ENCODE assay signal across 8 mouse cellular contexts in genomic region chr8:71395629-71396028, GRCm38 (mm10). TPM values are rescaled to one million over a fixed set of nuclear protein-coding genes. Genes with fewer than 3 reads are reported as not detected.
DNase-seq lines count a peak whose midpoint lies in the region; ATAC-seq and TF ChIP-seq lines count a peak whose summit lies in the region.

TSS of gene Ushbp1 (minus strand) at chr8:71395802.

- H3K9me3 ChIP-seq in forebrain, embryonic 13.5 days (replicated peaks) = no peaks in the 10 kb centered on the region
- H3K9me3 ChIP-seq in hindbrain, embryonic 11.5 days (ENCODE audit: control insufficient read depth, low read length) = no peaks in the 10 kb centered on the region
- no peaks in the 10 kb centered on the region for H3K9me3 ChIP-seq in limb, embryonic 14.5 days (ENCODE audit: control insufficient read depth, low read length)
- H3K9me3 ChIP-seq in midbrain, postnatal 0 days (ENCODE audit: low read length) = no peaks in the 10 kb centered on the region

- no peak within 1 kb of the TSS for H3K9ac ChIP-seq in forebrain, embryonic 13.5 days
- H3K9ac ChIP-seq in hindbrain, embryonic 11.5 days (ENCODE audit: low read depth, low read length) = peak within 1 kb of the TSS; percentile 27; the same call in 1 of the 2 replicates
- H3K9ac ChIP-seq in limb, embryonic 14.5 days (ENCODE audit: low read depth, low read length, severe bottlenecking) = no peak within 1 kb of the TSS
- no peak within 1 kb of the TSS for H3K9ac ChIP-seq in midbrain, postnatal 0 days (replicated peaks; ENCODE audit: low read length, poor library complexity, severe bottlenecking)

- H3K4me2 ChIP-seq in forebrain, embryonic 13.5 days = peak within 1 kb of the TSS; percentile 86
- H3K4me2 ChIP-seq in hindbrain, embryonic 11.5 days (replicated peaks; ENCODE audit: low read depth, low read length) = peak within 1 kb of the TSS; percentile 76
- H3K4me2 ChIP-seq in limb, embryonic 14.5 days (replicated peaks; ENCODE audit: low read depth, low read length, severe bottlenecking) = peak within 1 kb of the TSS; percentile 86
- H3K4me2 ChIP-seq in midbrain, postnatal 0 days (ENCODE audit: low read depth, low read length, poor library complexity, severe bottlenecking) = peak within 1 kb of the TSS; percentile 32

- peak; percentile 21 to 35 for DNase-seq in right cerebral cortex, postnatal 10 days (ENCODE audit: low spot score in 2 of 2)
- DNase-seq in right cerebral cortex, adult 18-20 months = no peak
- no peak for DNase-seq in hindbrain, embryonic 11.5 days (ENCODE audit: low spot score)
- no peak for DNase-seq in limb, embryonic 14.5 days (ENCODE audit: low spot score)
- DNase-seq in midbrain, postnatal 0 days (ENCODE audit: low spot score) = no peak
- no peak for DNase-seq in layer of hippocampus, adult 9-11 months
- no peak for DNase-seq in B cell, adult 2 months

- TF ChIP-seq POLR2A in limb, embryonic 14.5 days (IDR thresholded peaks at IDR 0.05; ENCODE audit: borderline replicate concordance, extremely low read depth, insufficient read depth, insufficient read length) = no peak

- no peak for TF ChIP-seq CTCF in midbrain, postnatal 0 days (IDR thresholded peaks at IDR 0.05)

- H3K27me3 ChIP-seq in forebrain, embryonic 13.5 days = no peaks in the 10 kb centered on the region
- H3K27me3 ChIP-seq in hindbrain, embryonic 11.5 days (ENCODE audit: control insufficient read depth, insufficient read depth, low read length) = no peaks in the 10 kb centered on the region
- H3K27me3 ChIP-seq in limb, embryonic 14.5 days (ENCODE audit: control insufficient read depth, insufficient read depth, low read length) = no peaks in the 10 kb centered on the region
- H3K27me3 ChIP-seq in midbrain, postnatal 0 days (ENCODE audit: insufficient read depth, low read length) = no peaks in the 10 kb centered on the region

- ATAC-seq in forebrain, embryonic 13.5 days = no peak
- no peak for ATAC-seq in hindbrain, embryonic 11.5 days (ENCODE audit: low FRiP score)
- ATAC-seq in limb, embryonic 14.5 days (ENCODE audit: low FRiP score, low read depth) = no peak
- no peak for ATAC-seq in midbrain, postnatal 0 days (ENCODE audit: low FRiP score)

- H3K36me3 ChIP-seq in forebrain, embryonic 13.5 days (ENCODE audit: poor library complexity, severe bottlenecking) = peaks cover 22% of the 10 kb centered on the region
- H3K36me3 ChIP-seq in hindbrain, embryonic 11.5 days (ENCODE audit: control insufficient read depth, insufficient read depth, low read length) = 0 out of 2 replicates have a peak, but pooled peaks cover 4% of the 10 kb centered on the region
- peaks cover 16% of the 10 kb centered on the region for H3K36me3 ChIP-seq in limb, embryonic 14.5 days (ENCODE audit: control insufficient read depth, insufficient read depth, low read length)
- peaks cover 6% of the 10 kb centered on the region for H3K36me3 ChIP-seq in midbrain, postnatal 0 days (ENCODE audit: insufficient read depth, low read length)

- peaks cover 13% of the 10 kb centered on the region for H3K4me1 ChIP-seq in forebrain, embryonic 13.5 days
- H3K4me1 ChIP-seq in hindbrain, embryonic 11.5 days (replicated peaks; ENCODE audit: control insufficient read depth, insufficient read depth, low read length) = peaks cover 4% of the 10 kb centered on the region
- H3K4me1 ChIP-seq in limb, embryonic 14.5 days (ENCODE audit: control insufficient read depth, insufficient read depth, low read length) = peaks cover 5% of the 10 kb centered on the region; the same call in 1 of the 2 replicates
- H3K4me1 ChIP-seq in midbrain, postnatal 0 days (ENCODE audit: insufficient read depth, low read length) = peaks cover 8% of the 10 kb centered on the region

- peak within 1 kb of the TSS; percentile 77 for H3K4me3 ChIP-seq in forebrain, embryonic 13.5 days
- peak within 1 kb of the TSS; percentile 76 for H3K4me3 ChIP-seq in hindbrain, embryonic 11.5 days (ENCODE audit: low read depth, low read length)
- peak within 1 kb of the TSS; percentile 83 for H3K4me3 ChIP-seq in limb, embryonic 14.5 days (replicated peaks; ENCODE audit: low read length)
- H3K4me3 ChIP-seq in midbrain, postnatal 0 days (ENCODE audit: low read depth, low read length) = peak within 1 kb of the TSS; percentile 61; the same call in 1 of the 2 replicates

- WGBS in forebrain, embryonic 13.5 days = 91% methylated on average over 9 of the region's 9 CpGs
- 88% methylated on average over 9 of the region's 9 CpGs for WGBS in hindbrain, embryonic 11.5 days
- 87% methylated on average over 9 of the region's 9 CpGs for WGBS in limb, embryonic 14.5 days
- WGBS in midbrain, postnatal 0 days = 87% methylated on average over 9 of the region's 9 CpGs

- peak within 1 kb of the TSS; percentile 44 for H3K27ac ChIP-seq in forebrain, embryonic 13.5 days
- H3K27ac ChIP-seq in hindbrain, embryonic 11.5 days (ENCODE audit: low read depth, low read length) = 0 out of 2 replicates have a peak within 1 kb of the TSS, but pooled peaks have one; percentile 49
- no peak within 1 kb of the TSS for H3K27ac ChIP-seq in limb, embryonic 14.5 days (replicated peaks; ENCODE audit: low read depth, low read length)
- peak within 1 kb of the TSS; percentile 60; the same call in 1 of the 2 replicates for H3K27ac ChIP-seq in midbrain, postnatal 0 days (ENCODE audit: low read depth, low read length)

RNA-seq across cellular contexts. Expression of gene Ushbp1, which starts in this region (rescaled TPM):
- 3.7 and 4.2 TPM in 2 replicates for polyA plus RNA-seq in forebrain, embryonic 13.5 days (2015; fragmentation: Nextera tagmentation; extraction: Ambion mirVana)
- polyA plus RNA-seq in hindbrain, embryonic 11.5 days (2014; fragmentation: Nextera tagmentation; extraction: Ambion mirVana) = 2.9 and 3.6 TPM in 2 replicates
- polyA plus RNA-seq in limb, embryonic 14.5 days (2012; rRNA removed) = 15.7 and 16.7 TPM in 2 replicates
- polyA plus RNA-seq in limb, embryonic 14.5 days (2014; fragmentation: Nextera tagmentation; extraction: Ambion mirVana) = 7.6 and 9.1 TPM in 2 replicates
- 3.0 and 4.4 TPM in 2 replicates for total RNA-seq in midbrain, postnatal 0 days (2014; rRNA removed)
- polyA plus RNA-seq in midbrain, postnatal 0 days (2015; fragmentation: Nextera tagmentation; extraction: Ambion mirVana) = 3.9 and 4.3 TPM in 2 replicates

Comparison
In these comparisons a context has a peak if more than half of its experiments do, and no peak if none do; other contexts are left out.
1. DNase-seq: peak in right cerebral cortex, postnatal 10 days (2 of 2); none in right cerebral cortex, adult 18-20 months (single experiment), hindbrain, embryonic 11.5 days (single experiment), limb, embryonic 14.5 days (single experiment), midbrain, postnatal 0 days (single experiment), layer of hippocampus, adult 9-11 months (single experiment) and B cell, adult 2 months (0 of 2).
2. H3K4me2 ChIP-seq: peak in every context shown above with its lines; median percentile 86 in forebrain, embryonic 13.5 days; 86 in limb, embryonic 14.5 days; 76 in hindbrain, embryonic 11.5 days; 32 in midbrain, postnatal 0 days.
3. Peak in every context shown above with its lines, with median percentiles within 50 percentile points of each other: H3K4me3 ChIP-seq.